ENCODE assay signal across 13 mouse cellular contexts in genomic region chr4:59531172-59531571, GRCm38 (mm10). TPM values are rescaled to one million over a fixed set of nuclear protein-coding genes. Genes with fewer than 3 reads are reported as not detected.
DNase-seq lines count a peak whose midpoint lies in the region; ATAC-seq lines count a peak whose summit lies in the region.
"Had no signal": no experiment of that assay in that cellular context is flagged by ENCODE, and none has a peak within 500 bp of the region (broad histone marks: within the 10 kb centered on the region; RNA-seq: fewer than 3 reads in every experiment).

No protein-coding gene starts in this region.

- DNase-seq in CD4-positive helper T cell, adult 2 months (ENCODE audit: low read depth, low spot score), result peak; percentile 24
- DNase-seq in MEL-GATA-1-ER (ENCODE audit: extremely low read depth, low read depth), result peak; percentile 28
- peak; percentile 81 for DNase-seq in large intestine, adult 2 months (ENCODE audit: low read depth, low spot score)
- DNase-seq in kidney, postnatal 25 days, result no peak
- DNase-seq in testis, postnatal 14 days (ENCODE audit: low spot score), result no peak
- DNase-seq in layer of hippocampus, postnatal 14 days (ENCODE audit: low spot score in 2 of 2), result no peak
- DNase-seq: cerebellum, adult 2 months; embryo, embryonic 11 days; heart, postnatal 36 days; kidney, adult 18-20 months; midbrain, embryonic 14.5 days; right cerebral cortex, postnatal 25 days had no signal

- ATAC-seq in monocyte, adult 5-6 weeks (replicated peaks; ENCODE audit: insufficient number of reproducible peaks, low FRiP score, low TSS enrichment, poor library complexity, severe bottlenecking), result peak; percentile 92

- WGBS in large intestine, adult 2 months, result 49% methylated on average over 1 of the region's 1 CpGs

RNA-seq across cellular contexts. Expression of gene Ptbp3, which starts 18.0 kb away (rescaled TPM):
- 30.5 and 84.6 TPM in 2 replicates for polyA plus RNA-seq in large intestine, adult 2 months (2012; rRNA removed)
- 282 to 348 TPM (median 308 TPM) in 3 replicates for total RNA-seq in monocyte, adult 5-6 weeks (2017)
- 10 to 100 TPM; 27.4 to 30.2 TPM for total RNA-seq in layer of hippocampus, postnatal 14 days (2021)

RNA-seq across cellular contexts. Expression of gene Hsdl2, which starts 50.2 kb away (rescaled TPM):
- 6.2 and 8.7 TPM in 2 replicates for polyA plus RNA-seq in large intestine, adult 2 months (2012; rRNA removed)
- total RNA-seq in monocyte, adult 5-6 weeks (2017), result 22.6 to 25.7 TPM (median 23.4 TPM) in 3 replicates
- total RNA-seq in layer of hippocampus, postnatal 14 days (2021), result 10 to 100 TPM; 30.4 to 31.7 TPM

Comparison
In these comparisons a context has a peak if more than half of its experiments do, and no peak if none do; other contexts are left out.
1. DNase-seq: peak in CD4-positive helper T cell, adult 2 months (single experiment), MEL-GATA-1-ER (single experiment) and large intestine, adult 2 months (single experiment); none in kidney, postnatal 25 days (0 of 2), testis, postnatal 14 days (single experiment) and layer of hippocampus, postnatal 14 days (0 of 2).